Mouse (Mus musculus) cerebellum, adult 2 months (tissue): ENCODE data around the gene Ccdc113.

Experiments
- CTCF ChIP-seq: fragments of 200-500 bp; IDR thresholded peaks from 2 replicates; pipeline ENCODE4 v1.5.1; 2011; ENCODE audit warnings: low read depth, mild to moderate bottlenecking, control low read depth, low read length, moderate library complexity, borderline replicate concordance; ENCODE audit not compliant: insufficient read depth
- POLR2A ChIP-seq: fragments of 200-500 bp; IDR thresholded peaks from 2 replicates; pipeline ENCODE4 v1.6.1; 2011; ENCODE audit warnings: low read length, control low read depth, borderline replicate concordance; ENCODE audit not compliant: insufficient read depth

DNA sequence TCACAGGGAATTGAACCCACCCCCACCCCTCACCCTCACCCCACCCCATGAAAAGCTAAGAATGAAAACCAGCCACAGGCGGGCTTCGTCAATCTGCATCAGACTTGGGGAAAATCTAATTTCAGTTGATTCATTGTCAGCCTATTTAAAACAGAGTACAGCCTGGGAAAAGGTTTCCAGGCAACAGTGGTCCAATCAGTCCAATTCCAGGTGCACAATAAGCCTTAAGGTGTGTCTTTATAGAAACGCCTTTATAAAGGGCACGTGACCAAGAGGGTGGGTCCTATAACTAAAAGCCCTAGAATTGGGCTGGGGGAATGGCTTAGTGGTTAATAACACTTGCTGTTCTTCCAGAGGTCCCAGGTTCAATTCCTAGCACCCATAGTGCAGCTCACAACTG is 1.7 kb upstream of the Ccdc113 start:
- TF ChIP-seq CTCF (no peak), POLR2A (no peak)
